Mouse (Mus musculus): ENCODE measurements around the gene 5730522E02Rik. TPM values are rescaled to one million over a fixed set of nuclear protein-coding genes. Genes with fewer than 3 reads are reported as not detected.

Gene 5730522E02Rik
- total RNA-seq, 2 experiments from 2014 or later = not detected

DNA sequence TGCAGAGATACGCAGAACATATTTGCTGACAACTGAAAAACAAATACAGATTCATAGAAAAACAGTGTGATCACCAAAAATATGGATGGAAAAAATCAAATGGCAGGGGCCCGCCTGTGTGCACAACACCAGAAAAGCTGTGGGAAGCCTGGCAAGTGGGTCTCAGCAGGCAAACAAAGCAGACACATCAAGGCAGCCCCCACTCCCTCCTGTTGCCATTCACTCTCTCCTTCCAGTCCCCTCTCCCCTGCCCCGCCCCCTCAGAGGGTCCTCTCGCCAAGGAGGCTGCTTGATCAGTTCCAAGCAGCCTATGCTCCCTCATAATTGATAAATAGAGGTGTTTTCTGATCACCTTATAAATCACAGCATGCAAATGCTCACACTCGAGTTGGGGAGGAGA, 357.5 kb downstream of the 5730522E02Rik start:
- no peak for ATAC-seq (replicated peaks; ENCODE audit: poor library complexity, severe bottlenecking)

DNA sequence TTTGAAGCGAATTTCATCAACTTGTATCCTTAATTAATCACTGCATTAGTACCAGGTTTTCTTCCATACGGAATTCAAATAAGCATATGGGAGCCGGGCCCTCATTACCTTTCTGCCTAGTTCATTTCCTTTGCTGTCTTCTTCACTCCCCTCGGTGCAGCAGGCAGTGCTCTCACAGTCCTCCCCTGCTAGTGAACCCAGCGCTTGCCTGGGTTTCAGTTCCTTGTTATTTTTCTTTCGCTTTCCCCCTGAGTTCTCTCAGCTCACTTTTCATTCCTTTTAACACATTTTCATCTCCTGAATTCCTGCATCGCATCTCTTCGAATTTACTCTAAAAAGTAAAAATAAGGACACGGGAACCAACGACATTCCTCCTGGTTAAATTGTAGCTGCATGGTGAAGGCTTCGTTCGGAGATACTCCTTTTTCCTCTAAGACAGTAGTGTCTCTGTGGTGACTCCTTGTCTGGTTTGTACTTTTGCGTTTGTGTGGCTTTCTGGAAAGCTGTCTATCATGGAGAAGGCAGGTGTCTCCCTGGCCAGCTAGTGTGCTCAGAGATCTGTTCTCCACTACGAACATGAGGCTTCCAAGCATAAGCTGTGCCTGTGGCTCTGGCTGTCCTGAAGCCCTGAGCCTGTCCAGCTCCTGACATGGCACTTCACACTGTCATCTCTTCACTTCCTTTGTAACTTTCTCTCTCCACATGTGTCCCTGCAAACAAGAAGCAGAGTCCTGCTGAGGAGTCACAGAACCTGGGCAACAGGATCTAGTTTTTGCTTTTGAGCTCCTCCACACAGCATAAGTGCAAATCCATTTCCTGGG, 361.5 kb downstream of the 5730522E02Rik start:
- peak; percentile 99 for ATAC-seq (replicated peaks; ENCODE audit: poor library complexity, severe bottlenecking)

DNA sequence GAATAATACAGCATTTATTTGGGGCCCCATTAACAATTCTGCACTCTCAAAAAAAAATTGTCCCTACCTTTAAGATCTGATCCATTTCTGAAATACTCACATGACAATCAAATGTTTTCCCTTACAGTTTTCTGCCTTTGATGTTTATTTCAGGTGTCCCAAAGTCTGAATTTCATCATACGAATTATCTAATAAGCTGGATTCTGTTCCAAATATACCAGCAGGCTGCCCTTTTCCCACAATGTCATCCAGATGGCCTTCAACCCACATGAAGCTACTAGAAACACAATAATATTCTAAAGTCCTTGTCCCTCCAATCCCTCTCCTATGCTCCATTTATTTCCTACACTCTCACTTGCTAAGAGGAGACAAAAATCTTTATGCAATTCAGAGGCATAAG, 372.1 kb downstream of the 5730522E02Rik start:
- no peak for ATAC-seq (replicated peaks; ENCODE audit: poor library complexity, severe bottlenecking)

DNA sequence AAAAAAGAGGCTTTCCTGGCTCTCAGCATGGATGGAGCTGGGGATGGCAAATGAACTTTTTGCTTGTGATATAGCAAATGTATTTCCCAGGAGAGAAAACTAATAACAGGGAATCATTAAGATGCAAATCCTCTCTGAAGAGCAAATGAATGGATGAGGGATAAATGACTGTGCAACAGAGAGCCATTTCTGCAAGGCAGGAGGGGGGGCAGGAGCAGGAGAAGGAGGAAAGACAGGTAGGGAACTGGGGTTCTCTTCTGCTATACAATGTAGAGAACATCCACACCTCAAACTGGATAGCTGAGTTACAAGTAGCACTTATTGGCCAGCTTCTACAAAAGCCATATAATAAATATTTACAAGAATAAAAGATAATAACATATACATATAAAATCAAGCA, 390.8 kb downstream of the 5730522E02Rik start:
- no peak for ATAC-seq (replicated peaks; ENCODE audit: poor library complexity, severe bottlenecking)

DNA sequence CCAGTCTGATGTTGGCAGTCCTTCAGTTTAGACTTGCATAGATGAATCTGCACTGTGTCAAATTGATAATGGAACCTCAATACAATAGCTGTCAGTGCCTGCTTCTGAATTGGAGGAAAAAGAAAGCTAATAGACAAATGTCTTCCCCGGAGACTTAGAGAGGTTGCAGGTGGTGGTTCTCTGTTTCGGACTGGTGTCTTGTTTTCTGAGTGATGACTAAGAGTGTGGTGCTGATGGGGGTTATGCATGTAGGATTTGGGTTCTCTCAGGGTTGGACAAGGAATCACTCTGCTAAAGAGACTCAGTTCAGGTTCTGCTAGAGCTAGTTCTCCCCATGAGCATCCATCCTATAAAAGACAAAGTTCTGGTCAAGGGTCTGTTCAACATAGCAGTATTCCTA, 397.1 kb downstream of the 5730522E02Rik start:
- no peak for ATAC-seq (replicated peaks; ENCODE audit: poor library complexity, severe bottlenecking)

DNA sequence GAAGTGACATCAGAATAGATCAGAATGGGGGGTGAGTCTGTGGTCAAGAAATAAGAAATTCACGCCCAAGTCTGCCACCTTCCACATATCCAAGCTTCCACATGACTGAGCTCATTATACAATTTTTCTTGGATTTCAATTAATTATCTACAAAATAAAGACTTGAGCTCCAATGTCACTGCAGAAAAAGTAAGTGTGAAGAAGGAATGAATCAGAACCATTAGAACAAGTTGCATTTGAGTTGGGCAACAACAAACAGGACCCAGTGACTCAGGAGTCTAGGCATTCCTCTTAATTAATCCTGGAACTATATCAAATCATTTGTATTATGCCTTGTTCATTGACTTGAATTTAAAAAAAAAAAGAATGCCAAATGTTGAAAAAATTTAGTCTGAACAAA, 422.9 kb downstream of the 5730522E02Rik start:
- ATAC-seq (replicated peaks; ENCODE audit: poor library complexity, severe bottlenecking) = no peak

DNA sequence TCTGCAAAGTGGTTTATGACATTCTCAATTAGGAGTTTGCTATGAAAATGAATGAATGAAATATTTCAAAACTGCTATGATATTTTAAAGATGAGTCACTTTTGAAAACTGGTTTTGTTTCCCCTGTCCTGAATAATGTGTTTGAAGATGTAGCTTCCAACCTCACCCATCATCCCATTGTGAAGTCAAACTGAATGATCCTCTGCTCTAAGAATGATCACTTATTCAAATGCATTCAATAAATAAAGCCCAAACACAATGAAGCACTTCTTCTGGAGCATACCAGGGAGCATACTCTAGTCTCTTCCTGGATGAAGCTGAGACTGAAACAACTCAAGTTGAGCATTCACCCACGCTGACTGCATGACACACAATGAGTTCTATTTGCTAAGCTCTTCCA, 438.3 kb downstream of the 5730522E02Rik start:
- no peak for ATAC-seq (replicated peaks; ENCODE audit: poor library complexity, severe bottlenecking)

DNA sequence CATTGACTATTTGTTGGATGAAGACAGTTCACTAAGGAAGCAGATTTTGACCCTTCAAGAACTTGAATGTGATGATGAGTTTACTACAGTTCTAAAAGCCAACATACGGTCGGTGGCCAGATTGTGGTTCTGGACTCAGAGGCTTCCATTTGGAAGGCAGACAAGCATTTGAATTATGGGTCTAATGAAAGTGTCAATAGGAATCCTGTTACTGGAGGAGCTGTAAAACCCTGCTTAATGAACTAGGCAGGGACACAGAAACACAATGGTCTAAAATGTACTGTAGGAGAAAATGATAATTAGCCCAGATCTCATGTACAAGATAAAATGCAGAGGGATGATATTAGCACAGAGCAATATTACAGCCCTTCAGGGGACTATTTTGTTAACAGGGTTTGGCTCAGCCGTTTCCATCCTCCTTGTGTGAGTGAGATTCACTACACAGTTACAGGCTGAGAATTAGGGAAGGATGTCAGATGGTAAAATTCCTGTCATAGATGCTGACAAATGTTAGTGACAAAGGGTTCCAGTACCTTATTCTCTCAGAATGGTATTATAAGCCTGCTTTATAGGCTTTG, 439.5 kb downstream of the 5730522E02Rik start:
- no peak for ATAC-seq (replicated peaks; ENCODE audit: poor library complexity, severe bottlenecking)

GRCm38 (mm10) chr11:25767584-25768333, 442.8 kb downstream of the 5730522E02Rik start:
- ATAC-seq (replicated peaks; ENCODE audit: poor library complexity, severe bottlenecking) = no peak

- no peak for ATAC-seq (replicated peaks; ENCODE audit: poor library complexity, severe bottlenecking)
These were observed 457.2 kb downstream of the 5730522E02Rik start for GRCm38 (mm10) chr11:25753156-25753899.

GRCm38 (mm10) chr11:25752418-25752817, 458.1 kb downstream of the 5730522E02Rik start:
- no peak for ATAC-seq (replicated peaks; ENCODE audit: poor library complexity, severe bottlenecking)

- ATAC-seq (replicated peaks; ENCODE audit: poor library complexity, severe bottlenecking) = no peak
These were observed 463.3 kb downstream of the 5730522E02Rik start for GRCm38 (mm10) chr11:25747098-25747862.

- ATAC-seq (replicated peaks; ENCODE audit: poor library complexity, severe bottlenecking) = no peak
These were observed 466.9 kb downstream of the 5730522E02Rik start for GRCm38 (mm10) chr11:25743664-25744063.

DNA sequence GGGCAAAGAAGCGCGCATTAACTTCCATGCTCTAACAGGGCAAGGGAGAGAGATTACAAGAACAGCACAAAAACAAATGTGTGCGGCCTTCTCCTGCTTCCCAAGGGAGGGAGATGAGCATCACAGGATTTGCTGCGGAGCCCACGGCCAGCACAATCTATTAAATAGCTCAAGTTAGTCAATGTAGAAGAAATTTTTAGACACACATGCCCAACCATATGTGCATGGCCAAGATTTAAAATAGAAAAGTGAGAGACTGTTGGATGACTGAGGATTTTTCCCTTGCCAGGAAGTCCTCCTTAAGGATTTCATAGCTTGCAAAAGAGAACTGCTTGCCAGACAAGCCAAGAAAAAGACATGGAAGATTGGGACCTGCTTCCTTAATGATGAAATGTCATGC, 473.3 kb downstream of the 5730522E02Rik start:
- ATAC-seq (replicated peaks; ENCODE audit: poor library complexity, severe bottlenecking) = no peak

DNA sequence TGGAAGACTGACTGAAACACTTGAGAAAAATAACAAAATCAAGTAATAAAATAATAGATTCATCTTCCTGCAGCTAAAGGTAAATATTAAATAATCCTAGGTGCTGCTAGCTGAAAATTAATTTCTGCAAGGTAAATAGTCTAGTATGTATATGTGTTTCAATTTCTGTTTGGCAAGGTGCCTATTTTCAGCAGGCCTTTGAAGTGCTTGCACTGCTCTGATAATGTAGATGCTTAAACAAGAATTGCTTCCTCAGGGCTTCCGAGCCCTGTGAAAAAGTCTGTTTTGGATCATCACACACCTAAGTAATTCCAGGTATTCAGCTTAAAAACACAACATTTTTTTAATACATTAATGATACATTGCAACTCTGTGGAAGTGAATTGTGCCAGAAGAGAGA, 481.1 kb downstream of the 5730522E02Rik start:
- ATAC-seq (replicated peaks; ENCODE audit: poor library complexity, severe bottlenecking) = no peak

GRCm38 (mm10) chr11:25715447-25716321, 494.9 kb downstream of the 5730522E02Rik start:
- no peak for ATAC-seq (replicated peaks; ENCODE audit: poor library complexity, severe bottlenecking)

- ATAC-seq (replicated peaks; ENCODE audit: poor library complexity, severe bottlenecking) = no peak
These were observed 500.0 kb downstream of the 5730522E02Rik start for GRCm38 (mm10) chr11:25710559-25710958.

- no peak for ATAC-seq (replicated peaks; ENCODE audit: poor library complexity, severe bottlenecking)
These were observed 500.7 kb downstream of the 5730522E02Rik start for GRCm38 (mm10) chr11:25709892-25710291.

Measured in granulocyte monocyte progenitor cell, adult 5-6 weeks (primary cell).